Mouse (Mus musculus) thymus, adult 2 months (tissue): Measurements from ENCODE around the gene Wnt5b.

ENCODE experiments used
- CTCF ChIP-seq: fragments of 200-500 bp; IDR thresholded peaks from 2 replicates; pipeline ENCODE4 v1.5.1; 2012; ENCODE audit warnings: mild to moderate bottlenecking, control low read depth, low read length, moderate library complexity, borderline replicate concordance; ENCODE audit not compliant: control insufficient read depth, poor library complexity, insufficient read depth; ENCODE audit errors: extremely low read depth
- POLR2A ChIP-seq: fragments of 200-500 bp; IDR thresholded peaks from 2 replicates; pipeline ENCODE4 v1.6.1; 2012; ENCODE audit warnings: mild to moderate bottlenecking, low read length, control low read depth, moderate library complexity; ENCODE audit not compliant: control insufficient read depth, poor library complexity, insufficient read depth; ENCODE audit errors: extremely low read depth

DNA sequence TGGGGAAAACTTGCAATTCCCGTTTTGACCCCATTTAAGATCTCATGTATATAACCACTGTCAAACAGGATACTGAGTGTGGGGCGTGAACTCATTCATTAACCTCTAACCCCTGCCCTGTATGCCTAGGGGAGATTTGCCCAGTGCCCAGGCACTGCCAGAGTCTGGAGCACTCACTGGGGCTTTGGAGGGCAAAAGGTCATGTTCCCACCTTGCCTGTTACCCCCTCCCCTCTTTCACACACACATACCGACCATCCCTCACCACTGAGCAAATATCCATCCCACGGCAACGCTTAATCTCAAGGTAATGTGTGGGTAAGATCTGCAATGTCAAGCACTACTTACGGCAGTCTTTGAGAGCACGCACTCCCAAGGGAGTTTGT is 51.5 kb downstream of the Wnt5b start:
- TF ChIP-seq CTCF (no peak), POLR2A (no peak)
